Mouse (Mus musculus) stomach, postnatal 0 days (tissue): ENCODE data around the gene Cd101. TPM values are rescaled to one million over a fixed set of nuclear protein-coding genes. Genes with fewer than 3 reads are reported as not detected.

Source experiments
- ATAC-seq: fragments of 200-750 bp; cut with Nextera tagmentation; 2 replicates; pipeline ENCODE4 v1.8.0; 2017; ENCODE audit not compliant: low FRiP score, low TSS enrichment
- DNase-seq: peaks from one replicate; pipeline ENCODE4 v3.0.0-alpha.2; 2016; ENCODE audit warnings: low spot score
- H3K27ac ChIP-seq: fragments of 300-500 bp; sonication (generic); replicated peaks from 2 replicates; pipeline ENCODE4 v1.5.1; 2014; ENCODE audit warnings: mild to moderate bottlenecking, control low read depth
- H3K27me3 ChIP-seq: fragments of 300-500 bp; sonication (generic); 2 replicates; pipeline ENCODE4 v1.6.1; 2014; ENCODE audit warnings: low read length; ENCODE audit not compliant: control insufficient read depth, insufficient read depth
- H3K36me3 ChIP-seq: fragments of 300-500 bp; sonication (generic); 2 replicates; pipeline ENCODE4 v1.6.1; 2014; ENCODE audit warnings: low read length, mixed read lengths; ENCODE audit not compliant: control insufficient read depth, insufficient read depth
- H3K4me1 ChIP-seq: fragments of 300-500 bp; sonication (generic); replicated peaks from 2 replicates; pipeline ENCODE4 v1.6.1; 2014; ENCODE audit warnings: antibody characterized with exemption; ENCODE audit not compliant: control insufficient read depth, insufficient read depth
- H3K4me2 ChIP-seq: fragments of 300-500 bp; sonication (generic); replicated peaks from 2 replicates; pipeline ENCODE4 v1.6.1; 2014; ENCODE audit warnings: low read depth, mild to moderate bottlenecking, control low read depth, moderate library complexity
- H3K4me3 ChIP-seq: fragments of 300-500 bp; sonication (generic); 2 replicates; pipeline ENCODE4 v1.5.1; 2014; ENCODE audit warnings: low read depth, low read length, control low read depth
- H3K9ac ChIP-seq: fragments of 300-500 bp; sonication (generic); 2 replicates; pipeline ENCODE4 v1.6.1; 2014; ENCODE audit warnings: mild to moderate bottlenecking, low read length, control low read depth, mixed read lengths
- H3K9me3 ChIP-seq: fragments of 300-500 bp; sonication (generic); 2 replicates; pipeline ENCODE4 v1.6.1; 2016; ENCODE audit warnings: low read length; ENCODE audit not compliant: control insufficient read depth
- CTCF ChIP-seq: IDR thresholded peaks from 2 replicates; pipeline ENCODE4 v1.5.1; 2016; ENCODE audit warnings: antibody characterized with exemption, low read depth, mild to moderate bottlenecking, moderate library complexity
- EP300 ChIP-seq: optimal IDR thresholded peaks from 2 replicates; pipeline ENCODE3; 2016; ENCODE audit warnings: antibody characterized with exemption
- WGBS: fragments of 180-500 bp; shearing (Covaris S2); extraction: QIAGEN DNeasy Blood & Tissue Kit; methylation state at CpG from one replicate; pipeline ENCODE4 v1.1.7; 2014; 5-methylcytosine and 5-hydroxymethylcytosine counted together
- polyA plus RNA-seq: library from polyadenylated mRNA; unstranded; fragments of >200 nt; fragmentation: Nextera tagmentation; extraction: Ambion mirVana; gene quantifications from 2 replicates; pipeline ENCODE4 v1.2.1, GENCODE M21; 2015

Gene Cd101
- polyA plus RNA-seq, 1 experiment from 2014 or later, result 0.06 TPM

DNA sequence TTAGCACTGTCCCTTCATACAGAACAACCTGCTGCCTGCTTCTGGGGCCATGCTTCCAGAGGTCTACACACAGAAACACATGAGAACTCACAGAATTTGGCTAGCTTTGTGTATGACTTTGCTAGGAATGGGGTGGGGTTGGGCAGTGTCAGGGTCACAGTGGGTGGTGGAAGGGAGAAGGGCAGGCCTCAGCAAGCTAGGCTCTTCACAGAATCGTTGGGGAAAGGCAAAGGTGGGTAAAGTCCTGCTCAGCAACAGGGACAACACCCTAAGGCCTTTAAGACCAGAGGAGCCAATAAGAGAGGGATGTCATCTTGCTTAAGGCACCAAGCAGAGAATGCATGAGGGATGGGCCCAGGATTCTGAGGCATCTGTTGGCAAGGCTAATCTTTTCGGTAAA is 19.4 kb upstream of the Cd101 start:
- Histone ChIP-seq H3K9ac (no peak overlapping the region), H3K27ac (peak overlapping the region; percentile 63)

DNA sequence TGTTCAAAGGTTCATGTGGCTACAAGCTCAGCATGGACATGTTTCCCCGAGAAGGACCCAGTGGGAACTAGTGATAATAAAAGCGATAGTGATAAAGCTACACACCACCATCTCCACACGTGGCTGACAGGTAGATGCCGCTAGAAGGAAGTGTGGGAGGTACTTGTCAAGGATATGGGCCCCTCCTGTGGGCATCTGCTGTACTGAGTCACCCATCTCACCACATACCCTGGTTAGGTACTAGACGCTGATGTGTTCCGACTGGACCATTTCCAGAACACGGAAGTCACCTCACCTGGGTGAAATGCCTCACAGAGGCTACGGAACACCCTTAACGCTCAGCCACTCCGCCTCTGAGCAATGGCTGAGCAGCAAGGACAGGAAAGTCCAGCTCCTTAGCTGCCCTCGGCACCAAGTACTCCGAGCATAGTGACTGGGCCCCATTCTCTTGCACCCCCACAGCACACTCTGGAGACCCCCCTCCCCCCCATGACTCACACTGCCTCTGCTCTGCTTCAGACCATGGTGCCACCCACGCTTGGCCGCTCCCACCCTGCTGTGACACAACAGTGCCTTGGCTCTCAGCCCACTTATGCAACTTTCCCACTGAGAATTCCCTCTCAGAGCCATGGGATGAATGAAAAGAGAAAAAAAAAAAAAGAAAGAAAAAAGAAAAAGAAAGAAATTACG is 18.4 kb upstream of the Cd101 start:
- no peak overlapping the region for H3K9ac ChIP-seq
- no peaks in the 10 kb centered on the region for H3K27me3 ChIP-seq
- peak overlapping the region; percentile 69 for H3K27ac ChIP-seq
- TF ChIP-seq CTCF, result no peak
- no peak for TF ChIP-seq EP300
- no peak overlapping the region for H3K4me2 ChIP-seq
- DNase-seq (peak; percentile 51), ATAC-seq (peak; percentile 59)
- no peaks in the 10 kb centered on the region for H3K4me1 ChIP-seq
- no peaks in the 10 kb centered on the region for H3K9me3 ChIP-seq
- 60% methylated on average over 15 of the region's 15 CpGs for WGBS
- no peak overlapping the region for H3K4me3 ChIP-seq
- H3K36me3 ChIP-seq, result peaks cover 4% of the 10 kb centered on the region; the same call in 1 of the 2 replicates

More for the DNA sequence above, 19.4 kb upstream of the Cd101 start:
- H3K9me3 ChIP-seq, result no peaks in the 10 kb centered on the region
- TF ChIP-seq CTCF (no peak), EP300 (no peak)
- H3K36me3 ChIP-seq, result peaks cover 4% of the 10 kb centered on the region; the same call in 1 of the 2 replicates
- no peak for DNase-seq
- no peak overlapping the region for H3K4me2 ChIP-seq
- H3K4me3 ChIP-seq, result no peak overlapping the region
- WGBS, result 63% methylated on average over 2 of the region's 2 CpGs
- no peak for ATAC-seq
- no peaks in the 10 kb centered on the region for H3K4me1 ChIP-seq
- H3K27me3 ChIP-seq, result no peaks in the 10 kb centered on the region

DNA sequence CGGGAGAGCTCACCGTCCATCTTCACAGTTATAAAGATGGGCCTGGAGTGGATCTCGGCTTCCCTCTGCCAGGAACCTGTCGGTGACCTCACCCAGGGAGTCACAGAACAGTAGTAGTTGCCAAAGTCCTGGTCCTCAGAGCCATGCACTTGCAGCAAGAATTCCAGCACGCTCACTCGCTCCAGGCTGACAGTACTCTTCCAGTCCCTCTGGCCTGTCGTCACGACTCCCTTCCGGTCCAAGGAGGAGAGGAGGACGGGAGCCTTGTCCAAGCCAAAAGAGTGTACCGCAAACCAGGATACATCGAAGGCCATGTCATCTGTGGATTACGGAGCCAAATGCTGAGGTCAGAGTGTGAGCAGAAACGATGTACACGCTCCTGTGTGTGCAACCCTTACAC is 16.1 kb upstream of the Cd101 start:
- Histone ChIP-seq H3K36me3 (peaks cover 6% of the 10 kb centered on the region; the same call in 1 of the 2 replicates), H3K4me1 (no peaks in the 10 kb centered on the region), H3K27me3 (no peaks in the 10 kb centered on the region), H3K9me3 (no peaks in the 10 kb centered on the region), H3K4me3 (no peak overlapping the region), H3K4me2 (no peak overlapping the region), H3K9ac (no peak overlapping the region), H3K27ac (no peak overlapping the region; the same call in 1 of the 2 replicates)
- 91% methylated on average over 15 of the region's 15 CpGs for WGBS
- TF ChIP-seq EP300 (no peak), CTCF (no peak)
- DNase-seq (no peak), ATAC-seq (no peak)

- H3K4me3 ChIP-seq, result no peak overlapping the region
- peak; percentile 38; the same call in 1 of the 2 replicates for ATAC-seq
- H3K4me1 ChIP-seq, result no peaks in the 10 kb centered on the region
- peaks cover 5% of the 10 kb centered on the region; the same call in 1 of the 2 replicates for H3K36me3 ChIP-seq
- H3K4me2 ChIP-seq, result no peak overlapping the region
- no peaks in the 10 kb centered on the region for H3K27me3 ChIP-seq
- 41% methylated on average over 6 of the region's 6 CpGs for WGBS
- peak overlapping the region; percentile 53; the same call in 1 of the 2 replicates for H3K27ac ChIP-seq
- H3K9me3 ChIP-seq, result no peaks in the 10 kb centered on the region
- TF ChIP-seq EP300 (no peak), CTCF (no peak)
- peak; percentile 30 for DNase-seq
- H3K9ac ChIP-seq, result no peak overlapping the region
Measured at GRCm38 (mm10) chr3:101044686-101045085, 15.3 kb upstream of the Cd101 start.

- H3K9ac ChIP-seq, result no peak overlapping the region
- 87% methylated on average over 7 of the region's 7 CpGs for WGBS
- TF ChIP-seq EP300 (no peak), CTCF (no peak)
- H3K27ac ChIP-seq, result no peak overlapping the region
- DNase-seq (no peak), ATAC-seq (no peak)
- no peaks in the 10 kb centered on the region for H3K4me1 ChIP-seq
- H3K27me3 ChIP-seq, result no peaks in the 10 kb centered on the region
- H3K36me3 ChIP-seq, result peaks cover 2% of the 10 kb centered on the region; the same call in 1 of the 2 replicates
- H3K4me3 ChIP-seq, result no peak overlapping the region
- H3K9me3 ChIP-seq, result no peaks in the 10 kb centered on the region
- no peak overlapping the region for H3K4me2 ChIP-seq
Measured at GRCm38 (mm10) chr3:101041997-101042396, 12.6 kb upstream of the Cd101 start.

DNA sequence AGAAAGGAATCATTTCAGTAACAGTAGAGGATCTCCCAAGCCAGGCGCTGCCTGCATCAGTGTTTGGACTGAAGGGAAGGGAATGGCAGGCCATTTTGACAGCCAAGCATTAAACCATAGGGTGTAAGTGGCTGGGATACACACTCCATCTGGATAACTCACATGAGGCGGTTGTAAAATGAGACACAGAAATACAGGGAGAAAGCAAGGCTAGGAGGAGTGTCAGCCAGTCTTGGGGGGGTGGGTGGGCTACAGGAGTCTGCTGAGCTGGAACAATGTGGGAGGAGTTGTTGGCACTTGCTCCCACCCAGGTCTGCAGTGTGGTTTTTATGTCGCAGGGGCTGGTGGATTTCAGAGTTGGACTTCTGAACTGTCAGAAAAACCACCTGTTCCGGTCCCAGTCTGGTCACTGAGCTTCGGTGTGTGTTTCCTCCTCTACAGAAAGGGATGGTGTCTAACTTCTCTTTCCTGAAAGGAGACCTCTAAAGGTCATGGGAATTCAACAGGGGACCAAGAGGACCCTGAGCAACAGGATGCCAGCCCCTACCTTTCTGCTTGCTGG is 8.7 kb upstream of the Cd101 start:
- H3K27ac ChIP-seq, result no peak overlapping the region
- no peak overlapping the region for H3K4me2 ChIP-seq
- 81% methylated on average over 5 of the region's 5 CpGs for WGBS
- DNase-seq (no peak), ATAC-seq (no peak)
- no peaks in the 10 kb centered on the region for H3K9me3 ChIP-seq
- peaks cover 2% of the 10 kb centered on the region; the same call in 1 of the 2 replicates for H3K36me3 ChIP-seq
- H3K4me1 ChIP-seq, result no peaks in the 10 kb centered on the region
- H3K27me3 ChIP-seq, result no peaks in the 10 kb centered on the region
- no peak overlapping the region for H3K4me3 ChIP-seq
- no peak overlapping the region for H3K9ac ChIP-seq
- TF ChIP-seq EP300 (no peak), CTCF (no peak)
